Mouse (Mus musculus): ENCODE measurements around the gene St3gal3.

The St3gal3 gene

DNA sequence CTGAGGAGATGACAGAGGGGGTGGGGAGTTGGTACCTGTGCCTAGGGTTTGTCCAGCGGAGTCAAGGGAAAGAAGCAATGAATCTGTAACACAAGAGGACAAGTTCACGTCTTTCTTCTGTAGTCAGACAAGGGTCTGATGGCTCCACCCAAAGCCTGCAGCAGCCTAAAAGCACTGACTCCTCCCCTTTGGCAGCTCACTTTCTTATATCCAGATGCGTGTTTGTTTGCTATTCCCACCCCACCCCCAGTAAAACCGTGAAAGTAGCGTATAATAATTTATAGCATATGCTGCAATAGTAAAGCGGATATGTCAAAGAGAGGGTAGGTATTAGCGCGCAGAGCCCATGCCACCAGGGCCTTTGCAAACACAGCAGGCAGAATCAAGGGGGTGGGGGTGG is 80.1 kb downstream of the St3gal3 start:
- no peak for DNase-seq (ENCODE audit: low spot score)

DNA sequence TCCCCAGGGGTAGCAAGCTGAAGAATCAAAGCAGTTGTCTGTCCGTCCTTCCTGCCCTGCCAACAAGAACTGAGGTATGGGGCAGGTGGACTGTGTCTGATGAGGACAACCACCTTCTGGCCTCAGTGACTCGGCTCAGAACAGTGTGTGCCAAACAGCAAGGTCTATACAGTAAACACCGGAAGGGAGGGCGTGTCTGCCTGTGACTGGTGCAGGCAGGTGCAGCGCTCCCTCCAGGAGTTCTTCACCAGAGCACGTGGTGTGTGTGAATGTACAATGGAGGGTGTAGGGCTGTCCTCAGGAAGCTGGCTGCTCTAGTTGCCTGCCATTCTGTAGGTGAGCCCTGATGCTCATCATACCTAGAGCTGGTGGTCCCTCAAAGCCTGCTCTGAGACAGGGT is 80.8 kb downstream of the St3gal3 start:
- DNase-seq (ENCODE audit: low spot score), result no peak

DNA sequence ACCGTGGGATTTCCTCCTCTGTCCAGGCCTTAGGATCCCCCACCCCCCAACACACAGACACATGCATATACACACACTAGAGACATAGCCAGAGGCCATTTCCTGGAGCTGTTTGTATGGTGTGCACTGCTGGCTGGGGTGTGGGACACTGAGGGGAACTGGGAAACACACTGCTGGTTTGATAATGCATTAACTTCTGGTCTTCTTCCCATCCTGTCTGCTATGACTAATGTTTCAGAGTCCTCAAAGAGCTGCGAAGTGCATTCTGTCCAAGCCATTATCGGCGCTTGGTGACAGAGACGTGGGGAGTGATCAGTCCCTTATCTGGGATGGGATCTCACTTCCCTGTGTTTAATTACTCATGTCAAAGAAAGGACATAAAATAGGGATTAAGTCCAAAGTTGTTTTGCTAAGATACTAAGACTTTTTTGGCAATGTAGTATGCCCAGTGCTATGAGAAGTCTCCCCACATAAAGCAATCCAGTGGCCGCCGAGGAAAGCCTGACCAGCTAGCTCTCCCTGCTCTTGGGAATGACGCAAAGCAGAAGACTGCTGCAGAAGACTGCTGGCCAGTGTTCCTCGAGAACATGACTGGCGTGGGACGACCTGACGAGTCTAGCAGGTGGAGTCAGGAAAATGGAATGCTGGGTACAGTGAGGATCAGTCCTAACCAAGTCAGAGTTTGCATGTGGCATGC is 85.0 kb downstream of the St3gal3 start:
- no peak for DNase-seq (ENCODE audit: low spot score)

DNA sequence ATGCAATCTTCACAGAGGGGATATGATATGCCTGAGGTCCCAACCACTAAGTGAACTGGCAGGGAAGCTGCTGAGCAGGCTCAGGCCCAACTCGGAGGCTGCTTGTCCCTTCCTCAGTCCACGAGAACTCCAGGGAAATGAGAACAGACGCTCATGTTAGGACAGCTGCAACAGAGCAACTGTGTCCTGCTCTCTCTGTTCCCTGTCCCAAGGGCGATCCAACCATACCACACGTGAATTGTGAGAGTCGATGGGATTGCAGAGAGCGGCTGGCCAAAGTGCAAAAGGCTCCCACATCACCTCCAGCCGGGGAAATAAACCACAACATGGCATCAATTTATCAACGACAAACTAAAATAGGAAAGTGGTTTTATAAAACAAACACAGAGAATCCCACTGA is 90.2 kb downstream of the St3gal3 start:
- no peak for DNase-seq (ENCODE audit: low spot score)

DNA sequence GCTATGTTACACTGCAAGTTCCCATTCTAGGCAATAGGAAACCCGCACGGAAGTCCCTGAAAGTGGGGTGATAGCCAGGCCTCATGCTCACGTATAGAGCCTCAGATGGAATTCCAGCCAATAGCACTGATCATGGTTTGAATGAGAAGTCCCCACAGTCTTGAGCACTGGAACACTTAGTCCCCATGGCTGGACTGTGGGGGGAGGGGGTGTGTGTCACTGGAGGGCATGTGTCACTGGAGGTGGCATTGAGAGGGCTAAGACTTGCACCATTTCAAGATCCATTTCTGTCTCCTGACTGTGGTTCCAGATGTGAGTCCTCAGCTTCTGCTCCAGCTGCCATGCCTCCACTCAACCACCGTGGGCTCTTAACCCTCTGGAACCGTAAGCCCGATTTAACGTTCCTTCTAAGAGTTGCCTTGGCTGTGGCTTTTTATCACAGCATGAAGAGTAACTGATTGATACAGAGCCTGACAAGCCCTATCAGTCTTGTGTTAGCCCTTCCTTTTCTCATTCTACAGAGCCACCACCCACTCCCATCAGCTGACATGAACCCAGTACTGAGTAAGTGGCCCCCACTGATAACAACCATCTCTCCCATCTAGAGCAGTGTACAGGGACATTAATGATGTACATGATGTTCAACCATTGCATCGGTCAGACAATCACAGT is 91.2 kb downstream of the St3gal3 start:
- DNase-seq (ENCODE audit: low spot score), result no peak

DNA sequence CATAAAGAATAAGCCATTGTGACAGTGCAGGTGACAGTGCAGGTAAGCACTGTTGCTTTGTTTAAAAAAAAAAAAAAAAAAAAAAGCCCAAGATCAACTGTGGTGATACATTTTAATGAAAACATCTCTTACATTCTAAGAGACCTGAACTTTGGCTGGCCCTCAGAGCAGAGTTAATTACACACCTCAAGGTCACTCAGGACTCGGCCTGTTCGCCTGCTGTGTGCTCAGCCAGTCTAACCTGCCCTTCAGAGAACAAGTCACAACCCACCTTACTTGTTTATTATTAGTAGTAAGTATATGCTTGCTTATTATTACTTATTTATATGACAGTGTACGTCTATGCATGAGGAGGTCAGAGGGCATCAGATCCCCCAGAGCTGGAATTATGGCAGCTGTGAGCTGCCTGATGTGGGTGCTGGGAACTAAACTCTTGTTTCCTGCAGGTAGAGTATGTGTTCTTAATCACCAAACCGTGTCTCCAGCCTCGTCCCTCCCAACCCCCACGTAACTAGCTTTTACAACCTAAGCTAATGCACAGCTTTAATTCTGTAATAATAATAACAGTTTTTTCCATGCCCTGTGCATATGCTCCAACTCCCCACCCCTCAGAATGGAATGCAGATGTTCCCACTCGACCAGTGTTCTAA is 91.9 kb downstream of the St3gal3 start:
- DNase-seq (ENCODE audit: low spot score), result no peak

DNA sequence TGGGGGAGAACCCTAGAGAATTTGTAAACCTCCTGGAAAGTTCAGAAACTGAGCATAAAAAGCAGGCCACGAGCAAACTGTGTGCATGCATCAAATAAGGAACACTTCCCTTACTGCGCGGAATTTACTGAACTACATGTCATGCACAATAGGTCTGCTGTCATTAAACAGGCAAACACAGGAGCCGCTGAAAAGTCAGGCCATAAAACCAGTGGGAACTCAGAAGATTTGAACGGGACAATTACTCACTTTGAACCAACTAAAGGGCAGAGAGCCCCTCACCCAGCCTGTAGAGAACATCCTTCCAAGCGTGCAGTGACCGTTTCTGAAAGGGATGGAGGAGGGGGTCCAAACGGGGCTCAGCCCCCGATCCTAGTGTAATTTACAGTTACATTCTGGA is 93.6 kb downstream of the St3gal3 start:
- DNase-seq (ENCODE audit: low spot score), result no peak

DNA sequence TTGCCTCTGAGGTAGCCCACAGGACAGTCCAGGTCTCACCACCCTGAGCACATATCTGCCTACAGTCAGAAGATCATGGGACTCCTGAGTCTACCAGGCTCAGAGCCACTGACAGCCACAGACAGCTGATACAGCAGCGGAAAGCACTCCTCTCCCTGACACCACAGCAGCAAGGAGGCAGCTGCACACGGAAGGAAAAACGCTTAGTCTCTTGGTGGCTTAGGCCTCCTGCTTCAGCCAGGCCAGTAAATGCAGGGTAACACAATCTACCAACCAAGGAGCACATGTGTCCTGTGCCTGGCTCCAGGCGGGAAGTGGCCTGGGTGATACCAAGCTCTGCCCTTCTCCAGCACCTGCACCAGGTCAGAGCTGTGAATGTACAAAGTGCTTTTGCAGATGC is 94.1 kb downstream of the St3gal3 start:
- DNase-seq (ENCODE audit: low spot score), result no peak

DNA sequence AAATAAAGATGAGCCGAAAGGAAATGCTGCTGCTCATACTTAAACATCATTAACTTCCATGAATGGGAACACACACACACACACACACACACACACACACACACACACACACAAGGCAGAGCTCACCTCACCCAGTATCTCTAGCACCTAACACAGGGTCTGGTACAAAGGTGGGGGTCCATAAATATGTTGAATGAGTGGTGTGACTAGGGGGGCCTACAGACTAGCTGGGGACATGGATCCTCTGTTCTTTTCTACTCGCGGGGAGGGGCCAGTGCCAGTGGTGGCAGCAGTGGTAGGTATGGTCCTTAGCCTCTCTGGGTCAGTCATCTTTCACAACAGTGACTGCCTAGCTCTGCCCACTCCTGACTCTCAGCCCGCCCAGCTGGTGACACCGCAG is 94.8 kb downstream of the St3gal3 start:
- DNase-seq (ENCODE audit: low spot score), result no peak

DNA sequence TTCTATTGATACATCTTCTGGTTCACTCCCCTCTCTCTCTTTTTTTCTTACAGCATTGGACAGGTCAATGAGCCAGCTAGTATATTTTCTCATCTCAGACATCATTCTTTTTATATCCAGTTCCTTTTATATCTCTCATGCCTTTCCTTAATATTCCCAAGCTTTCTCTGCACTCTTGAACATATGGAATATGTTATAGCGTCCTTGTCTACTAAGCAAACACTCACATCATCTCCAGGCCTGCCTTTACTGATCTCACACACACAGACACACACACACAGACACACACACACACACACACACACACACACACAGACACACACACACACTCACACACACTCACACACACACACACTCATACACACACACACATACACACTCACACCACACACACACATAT is 96.7 kb downstream of the St3gal3 start:
- no peak for DNase-seq (ENCODE audit: low spot score)

DNA sequence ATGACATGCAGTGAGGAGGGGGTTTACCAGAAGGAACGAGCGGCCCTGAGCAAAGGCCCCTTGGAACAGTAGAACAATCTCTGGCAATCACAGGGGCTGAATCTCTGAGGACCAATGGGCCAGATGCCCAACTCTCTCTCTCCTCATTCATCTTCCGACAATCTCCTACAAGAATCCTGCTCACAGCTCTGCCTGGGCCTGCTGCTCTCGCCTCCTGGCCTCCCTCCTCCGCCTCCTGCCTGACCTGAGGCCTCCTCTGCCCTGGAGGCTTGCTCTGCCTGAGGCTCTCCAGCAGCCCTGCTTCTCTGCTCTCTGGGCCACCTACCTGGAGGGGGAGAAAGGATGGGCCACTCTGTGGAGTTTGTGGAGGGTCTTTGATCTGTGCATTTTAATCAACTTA is 97.3 kb downstream of the St3gal3 start:
- DNase-seq (ENCODE audit: low spot score), result no peak

DNA sequence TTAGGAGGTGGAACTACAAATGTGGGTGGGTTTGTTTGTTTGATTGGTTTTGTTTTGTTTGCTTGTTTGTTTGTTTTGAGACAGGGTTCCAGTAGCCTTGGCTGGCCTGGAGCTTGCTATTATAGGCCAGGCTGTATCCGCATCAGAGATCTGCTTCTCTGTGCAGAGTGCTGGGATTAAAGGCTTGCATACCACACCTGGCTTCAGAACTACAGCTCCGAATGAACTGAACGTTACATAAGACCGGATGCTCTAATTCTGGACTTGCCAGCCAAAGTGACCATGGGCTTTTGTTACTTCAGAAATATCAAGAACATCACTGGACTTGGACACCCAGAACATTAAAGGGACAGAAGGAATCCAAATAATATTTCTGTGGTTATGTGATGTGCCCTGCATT is 98.2 kb downstream of the St3gal3 start:
- DNase-seq (ENCODE audit: low spot score), result no peak

DNA sequence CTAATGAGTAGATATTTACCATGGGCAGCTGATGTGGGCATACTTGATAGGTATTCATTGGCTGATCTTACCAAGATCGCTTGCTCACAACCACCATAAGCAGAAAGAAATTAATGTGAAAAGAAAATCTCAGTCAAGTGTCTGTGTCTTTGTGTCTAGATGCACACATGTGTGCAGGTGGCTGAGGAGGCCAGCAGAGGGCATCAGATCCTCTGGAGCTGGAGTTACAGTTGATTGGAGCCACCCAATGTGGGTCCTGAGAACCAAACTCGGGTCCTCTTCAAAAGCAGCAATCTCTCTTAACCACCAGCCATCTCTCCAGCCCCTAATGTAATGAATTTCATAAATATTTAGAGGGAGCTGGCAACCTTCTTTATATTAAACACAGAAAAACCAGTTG is 99.6 kb downstream of the St3gal3 start:
- no peak for DNase-seq (ENCODE audit: low spot score)

DNA sequence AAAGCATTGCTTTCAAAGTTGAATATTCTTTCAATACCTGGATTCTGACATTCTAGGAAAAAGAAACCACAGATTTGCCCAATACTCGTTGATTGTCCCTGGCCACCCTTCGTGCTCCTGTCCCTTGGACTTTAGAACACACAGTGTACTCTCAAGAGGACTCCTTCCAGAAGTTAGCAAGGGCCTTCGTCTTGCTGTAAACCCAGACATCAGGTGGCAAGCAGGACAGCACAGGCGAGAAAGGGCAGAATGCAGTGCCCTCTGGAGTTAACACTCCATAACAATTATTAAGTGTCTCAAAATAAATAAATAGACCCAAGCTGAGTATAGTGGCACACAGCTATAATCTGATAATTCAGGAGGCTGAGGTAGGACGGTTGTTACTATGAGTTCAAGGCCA is 101.7 kb downstream of the St3gal3 start:
- DNase-seq (ENCODE audit: low spot score), result no peak

DNA sequence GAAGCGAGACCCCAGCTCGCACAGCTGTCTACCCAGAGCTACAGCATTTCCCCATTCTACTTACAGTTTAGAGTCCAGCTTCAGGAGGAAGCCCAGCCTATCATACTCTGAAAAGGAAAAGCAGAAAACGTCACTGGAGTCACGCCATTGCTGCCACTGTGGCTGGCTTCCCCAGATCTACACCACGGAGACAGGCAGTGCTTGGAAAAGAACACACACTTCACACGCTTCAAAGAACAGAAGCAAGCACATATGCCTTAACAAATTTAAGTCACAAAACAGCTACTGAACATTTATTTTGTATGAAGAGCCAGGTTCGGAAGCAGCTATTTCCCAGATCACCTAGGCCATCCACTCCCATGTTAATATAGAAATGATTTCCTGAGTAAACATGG is 102.9 kb downstream of the St3gal3 start:
- DNase-seq (ENCODE audit: low spot score), result no peak

DNA sequence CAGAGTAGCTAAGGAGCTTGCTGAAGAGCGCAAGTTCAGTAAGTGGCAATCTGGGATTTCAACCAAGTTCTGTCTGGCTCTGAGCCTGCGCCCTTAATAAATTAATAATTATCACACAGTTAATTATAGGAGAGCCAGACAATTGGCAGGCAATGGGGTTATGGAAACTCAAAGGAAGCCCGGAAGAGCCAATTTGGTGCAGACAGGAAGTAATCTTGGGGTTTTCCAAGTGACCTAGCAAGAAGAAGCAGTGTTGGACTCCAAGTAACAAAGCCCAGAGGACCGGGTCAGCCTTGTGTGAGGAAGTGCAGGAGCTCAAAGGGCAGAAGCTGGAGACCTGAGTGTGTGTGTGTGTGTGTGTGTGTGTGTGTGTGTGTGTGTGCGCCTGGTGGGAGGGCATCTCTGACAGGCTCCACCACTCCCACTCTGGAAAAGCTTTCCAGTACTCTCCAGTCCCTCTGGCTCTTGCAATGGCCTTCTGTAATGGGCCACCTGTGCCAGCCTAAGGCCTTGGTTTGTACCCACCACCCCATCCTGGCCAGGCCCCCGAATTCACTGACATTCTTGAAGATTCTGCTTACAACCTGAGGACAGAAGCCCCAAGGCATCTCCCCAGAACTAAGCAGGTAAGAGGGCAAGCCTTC is 103.5 kb downstream of the St3gal3 start:
- no peak for DNase-seq (ENCODE audit: low spot score)

DNA sequence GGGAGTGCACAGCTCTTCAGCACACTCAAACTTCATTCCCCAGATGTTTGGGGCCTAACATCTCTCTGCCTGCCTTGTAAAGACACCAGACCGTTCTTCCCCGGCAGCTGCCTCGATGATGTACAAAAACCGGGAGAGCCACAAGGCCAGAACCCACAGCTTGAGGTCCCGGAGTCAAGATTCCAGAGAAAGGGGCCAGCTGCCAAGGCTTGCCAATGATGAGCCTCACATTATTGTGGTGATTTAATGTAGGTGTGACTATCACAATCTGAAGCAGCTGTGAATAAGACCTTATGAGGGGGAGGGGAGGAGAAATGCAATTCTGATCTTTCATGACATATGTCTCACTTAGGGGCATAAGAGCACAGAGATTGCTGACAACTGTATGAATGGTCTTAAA is 104.4 kb downstream of the St3gal3 start:
- DNase-seq (ENCODE audit: low spot score), result no peak

DNA sequence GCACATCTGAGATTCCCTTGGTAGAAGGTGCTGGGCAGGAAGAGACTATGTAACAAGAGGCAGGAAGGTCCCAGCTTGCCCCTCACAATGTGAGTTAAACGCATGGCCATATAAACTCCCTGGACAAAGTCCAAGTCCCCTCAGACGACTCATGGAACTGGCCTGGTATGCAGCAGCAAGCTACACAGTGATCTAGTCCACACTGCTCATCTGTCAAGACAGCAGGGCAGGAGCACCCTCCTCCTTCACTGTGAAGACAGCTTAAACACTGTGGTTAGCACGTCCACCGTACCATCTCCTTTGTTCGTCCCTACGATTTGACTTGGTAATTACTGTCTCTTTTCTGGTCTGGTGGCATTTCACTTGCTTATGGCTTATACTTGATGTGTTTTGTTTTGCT is 104.8 kb downstream of the St3gal3 start:
- no peak for DNase-seq (ENCODE audit: low spot score)

DNA sequence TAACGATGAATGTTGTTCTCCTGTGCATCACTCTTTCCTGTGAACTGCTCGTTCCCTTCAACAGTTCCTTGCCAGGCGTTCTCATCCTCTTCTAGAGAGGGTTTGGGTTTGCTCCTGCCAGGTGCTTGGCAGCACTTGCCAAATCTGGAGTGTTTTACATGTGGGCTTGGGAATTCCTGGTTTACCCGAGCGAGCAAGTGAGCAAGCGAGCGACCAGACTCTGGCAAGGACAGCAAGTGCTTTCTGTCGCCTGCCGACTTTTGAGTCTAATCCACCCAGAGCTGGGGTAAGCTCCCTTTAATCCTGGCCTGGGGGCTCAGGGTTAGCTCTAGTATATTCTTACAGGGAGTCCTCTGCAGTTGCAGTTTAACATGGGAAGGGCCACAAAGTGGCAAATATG is 105.7 kb downstream of the St3gal3 start:
- no peak for DNase-seq (ENCODE audit: low spot score)

DNA sequence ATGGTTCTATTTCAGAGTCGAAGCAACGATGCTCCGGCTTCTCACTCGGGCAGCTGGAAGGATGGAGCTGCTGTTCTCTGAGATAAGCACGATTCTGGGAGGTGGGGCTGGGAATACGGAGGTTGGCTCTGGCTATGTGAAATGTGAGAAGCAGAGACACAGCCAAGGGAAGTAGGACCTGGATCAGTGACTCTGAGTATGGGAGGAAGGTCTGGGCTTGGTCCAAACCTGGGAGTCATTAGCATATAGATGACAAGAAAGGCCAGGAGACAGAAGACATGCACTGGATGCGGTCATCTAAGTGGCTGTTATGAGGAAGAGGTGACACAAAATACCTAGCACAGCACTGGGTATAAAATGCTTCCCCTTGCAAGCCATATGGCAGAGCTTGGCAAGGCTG is 108.8 kb downstream of the St3gal3 start:
- no peak for DNase-seq (ENCODE audit: low spot score)

DNA sequence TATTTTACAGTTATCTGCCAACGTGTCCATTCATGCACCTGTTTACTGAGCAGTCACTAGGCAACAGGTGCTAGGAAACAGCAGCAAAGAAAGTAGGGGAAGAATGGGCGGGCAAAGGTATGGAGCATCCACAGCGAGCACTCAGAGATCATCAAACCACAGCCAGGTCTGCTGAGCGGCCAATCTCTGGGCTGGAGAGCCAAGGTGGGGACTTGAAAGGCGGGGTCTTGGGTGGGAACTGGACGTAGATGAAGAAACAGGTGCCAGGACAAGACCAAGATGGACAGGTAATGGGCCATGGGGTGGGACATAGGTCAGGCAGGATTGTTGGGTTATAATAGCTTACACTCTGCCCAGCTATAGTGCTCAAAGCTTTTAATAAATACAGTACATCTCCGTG is 109.3 kb downstream of the St3gal3 start:
- no peak for DNase-seq (ENCODE audit: low spot score)

DNA sequence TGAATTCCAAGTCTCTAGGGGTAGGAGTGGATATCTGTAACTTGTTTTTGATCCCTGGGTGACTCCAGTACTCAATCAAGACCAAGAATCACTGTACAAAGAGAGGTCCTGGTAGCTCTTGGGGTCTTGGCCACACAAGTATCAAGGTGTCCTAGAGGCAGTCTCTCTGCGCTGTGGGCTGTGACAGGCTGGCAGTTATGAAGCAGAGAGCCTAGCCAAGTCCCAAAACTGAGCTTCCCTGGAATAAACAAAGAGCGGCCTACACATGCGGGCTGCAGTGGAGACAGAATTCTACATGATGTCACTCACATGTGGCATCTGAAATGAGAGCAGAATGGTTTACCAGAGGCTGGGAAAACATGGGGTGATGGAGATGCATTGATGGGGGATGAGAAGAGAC is 111.9 kb downstream of the St3gal3 start:
- no peak for DNase-seq (ENCODE audit: low spot score)

DNA sequence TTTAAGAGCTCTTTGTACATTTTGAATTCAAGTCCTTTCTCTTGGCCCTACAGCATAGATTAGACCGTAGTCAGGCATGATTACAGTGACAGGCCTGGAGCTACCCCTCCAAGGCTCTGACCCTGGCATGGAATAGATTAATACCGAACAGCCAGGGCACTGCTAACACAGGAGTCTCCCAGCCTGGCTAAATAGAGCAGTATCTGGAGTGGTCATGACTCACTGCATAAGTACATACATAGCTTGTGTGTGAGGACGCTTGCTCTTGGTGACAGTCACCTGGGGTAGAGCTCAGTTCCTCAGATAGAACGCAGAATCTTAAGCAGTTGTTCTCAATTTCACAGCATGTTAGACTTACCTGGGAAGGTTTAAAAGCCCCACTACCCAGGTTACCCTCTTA is 112.3 kb downstream of the St3gal3 start:
- no peak for DNase-seq (ENCODE audit: low spot score)

Measured in retina, embryonic 14.5 days (tissue).